In genomic region chr10:70303203-70303602, GRCm38 (mm10) we compare ENCODE assay signal across 18 mouse cellular contexts. TPM values are rescaled to one million over a fixed set of nuclear protein-coding genes. Genes with fewer than 3 reads are reported as not detected.
DNase-seq lines count a peak whose midpoint lies in the region; ATAC-seq and TF ChIP-seq lines count a peak whose summit lies in the region.
"Had no signal": no experiment of that assay in that cellular context is flagged by ENCODE, and none has a peak within 500 bp of the region (broad histone marks: within the 10 kb centered on the region; RNA-seq: fewer than 3 reads in every experiment).

No protein-coding gene starts in this region.

- no peak overlapping the region for H3K27ac ChIP-seq in gastrocnemius, adult 2 months
- H3K27ac ChIP-seq in MEL (ENCODE audit: control insufficient read depth, low read depth, low read length): no peak overlapping the region
- H3K27ac ChIP-seq: embryonic facial prominence, embryonic 13.5 days; forebrain, embryonic 12.5 days; heart, embryonic 15.5 days; limb, embryonic 12.5 days had no signal

- H3K4me1 ChIP-seq in MEL (ENCODE audit: control insufficient read depth in 1 of 2, insufficient read depth in 2 of 2, low read length in 2 of 2): no peaks in the 10 kb centered on the region
- H3K4me1 ChIP-seq: heart, embryonic 15.5 days; limb, embryonic 12.5 days had no signal

- no peaks in the 10 kb centered on the region for H3K9me3 ChIP-seq in MEL (replicated peaks; ENCODE audit: insufficient read depth, low read length)
- H3K9me3 ChIP-seq: embryonic facial prominence, embryonic 13.5 days; forebrain, embryonic 12.5 days; heart, embryonic 15.5 days; limb, embryonic 12.5 days had no signal

- H3K79me2 ChIP-seq in MEL (ENCODE audit: control insufficient read depth, insufficient read depth, low read length, poor library complexity): no peaks in the 10 kb centered on the region

- peak; percentile 54 for TF ChIP-seq CTCF in gastrocnemius, adult 2 months (IDR thresholded peaks at IDR 0.05)
- peak; percentile 21 to 56 (median 36); a peak in 5 of 6 replicates for TF ChIP-seq CTCF in MEL (IDR thresholded peaks at IDR 0.05 in 2 of 3, conservative IDR thresholded peaks at IDR 0.05 in 1 of 3; ENCODE audit: control insufficient read depth in 1 of 3, insufficient read depth in 1 of 3, low read depth in 2 of 3, low read length in 3 of 3, poor library complexity in 1 of 3, severe bottlenecking in 1 of 3)

- no peak for TF ChIP-seq RAD21 in MEL (IDR thresholded peaks at IDR 0.05; ENCODE audit: low read depth, low read length)

- TF ChIP-seq EP300 in MEL (IDR thresholded peaks at IDR 0.05; ENCODE audit: low read depth in 1 of 2, low read length in 2 of 2): no peak

- no peak overlapping the region for H3K4me3 ChIP-seq in gastrocnemius, adult 2 months
- H3K4me3 ChIP-seq in MEL (ENCODE audit: control insufficient read depth in 1 of 2, insufficient read depth in 1 of 2, low read depth in 2 of 2, low read length in 2 of 2): no peak overlapping the region
- H3K4me3 ChIP-seq: embryonic facial prominence, embryonic 13.5 days; forebrain, embryonic 12.5 days; heart, embryonic 15.5 days; limb, embryonic 12.5 days had no signal

- no peak for TF ChIP-seq POLR2A in MEL (IDR thresholded peaks at IDR 0.05; ENCODE audit: control insufficient read depth in 1 of 2, insufficient read depth in 1 of 2, low read depth in 1 of 2, low read length in 2 of 2, poor library complexity in 1 of 2)

- no peaks in the 10 kb centered on the region for H3K27me3 ChIP-seq in MEL (ENCODE audit: control insufficient read depth in 1 of 2, insufficient read depth in 2 of 2, low read length in 2 of 2)
- H3K27me3 ChIP-seq: embryonic facial prominence, embryonic 13.5 days; forebrain, embryonic 12.5 days; heart, embryonic 15.5 days had no signal

- no peaks in the 10 kb centered on the region for H3K36me3 ChIP-seq in MEL (ENCODE audit: control insufficient read depth in 1 of 2, insufficient read depth in 2 of 2, low read length in 2 of 2)
- H3K36me3 ChIP-seq: embryonic facial prominence, embryonic 13.5 days; forebrain, embryonic 12.5 days; heart, embryonic 15.5 days; limb, embryonic 12.5 days had no signal

- intact Hi-C loops in gastrocnemius, adult 2 months (cut with DNase I): no loop called here
- intact Hi-C loops in gastrocnemius, postnatal 36 days (cut with DNase I): no loop called here
- intact Hi-C loops in left cerebral cortex, postnatal 4 days (cut with DNase I): no loop called here

- ATAC-seq in inflammation-experienced regulatory T-cells, adult 6 months: no peak
- ATAC-seq: intestine, embryonic 16.5 days had no signal

- H3K9ac ChIP-seq in MEL (ENCODE audit: control insufficient read depth, low read depth, low read length, poor library complexity, severe bottlenecking): no peak overlapping the region
- H3K9ac ChIP-seq: embryonic facial prominence, embryonic 13.5 days; forebrain, embryonic 12.5 days; heart, embryonic 15.5 days; limb, embryonic 12.5 days had no signal

- DNase-seq in gastrocnemius, adult 2 months: no peak
- DNase-seq in gastrocnemius, postnatal 36 days: no peak
- peak; percentile 21 for DNase-seq in left cerebral cortex, postnatal 4 days
- no peak for DNase-seq in left cerebral cortex, adult 9 months (ENCODE audit: low spot score in 2 of 2)
- DNase-seq in 3T3-L1 (ENCODE audit: low read depth, low spot score) (peak; percentile 31), MEL (ENCODE audit: low read depth, low spot score) (peak; percentile 32)
- no peak for DNase-seq in spleen, postnatal 36 days (ENCODE audit: low spot score in 2 of 2)
- DNase-seq: gastrocnemius, postnatal 10 days; layer of hippocampus, adult 9-11 months; lung, postnatal 14 days; thymus, adult 2 months had no signal

TF ChIP-seq in MEL, 35 proteins besides CTCF, POLR2A, EP300 and RAD21:
- TF ChIP-seq CHD2 (IDR thresholded peaks at IDR 0.05; ENCODE audit: low read length) (no peak), SIN3A (IDR thresholded peaks at IDR 0.05; ENCODE audit: low read length) (no peak), SMC3 (IDR thresholded peaks at IDR 0.05; ENCODE audit: low read depth, low read length) (no peak), MAZ (IDR thresholded peaks at IDR 0.05; ENCODE audit: low read depth, low read length) (no peak), MYB (IDR thresholded peaks at IDR 0.05; ENCODE audit: low read depth, low read length) (no peak), ELF1 (IDR thresholded peaks at IDR 0.05; ENCODE audit: low read depth, low read length) (no peak), BHLHE40 (IDR thresholded peaks at IDR 0.05; ENCODE audit: borderline replicate concordance, low read depth, low read length) (no peak), MYC (IDR thresholded peaks at IDR 0.05; ENCODE audit: low read depth, low read length) (no peak), ZNF384 (IDR thresholded peaks at IDR 0.05; ENCODE audit: low read depth, low read length) (no peak), ZKSCAN1 (IDR thresholded peaks at IDR 0.05; ENCODE audit: low read depth, low read length) (no peak), MAFK (IDR thresholded peaks at IDR 0.05; ENCODE audit: borderline replicate concordance, low read depth, low read length) (no peak)
TF ChIP-seq in MEL: peak in this region for 0.

RNA-seq across cellular contexts. Expression of gene Slc16a9, which starts 58.3 kb away (rescaled TPM):
- 1 to 10 TPM; 5.0 to 9.6 TPM for total RNA-seq in gastrocnemius, adult 2 months (2021)
- 1 to 10 TPM; 3.7 to 5.6 TPM for total RNA-seq in gastrocnemius, postnatal 36 days (2021)
- 1 to 10 TPM; 3.7 to 4.7 TPM for total RNA-seq in left cerebral cortex, postnatal 4 days (2021)
- not detected in 2 replicates for total RNA-seq in MEL (2012; rRNA removed)
- polyA plus RNA-seq in MEL (2012; ENCODE audit: insufficient read depth in 1 of 2, insufficient read length in 2 of 2, low read depth in 1 of 2, low replicate concordance in 2 of 2, missing spikeins in 1 of 2): not detected
- not detected for polyA plus RNA-seq in inflammation-experienced regulatory T-cells, adult 6 months (2017; shearing (Covaris generic))
- total RNA-seq: monocyte, adult 5-6 weeks had no signal

Comparison
In these comparisons a context has a peak if more than half of its experiments do, and no peak if none do; other contexts are left out.
1. DNase-seq: peak in left cerebral cortex, postnatal 4 days (single experiment), 3T3-L1 (single experiment) and MEL (single experiment); none in gastrocnemius, adult 2 months (single experiment), gastrocnemius, postnatal 36 days (0 of 2), left cerebral cortex, adult 9 months (0 of 2) and spleen, postnatal 36 days (0 of 2).